Mouse (Mus musculus) liver, embryonic 11.5 days (tissue): Measurements from ENCODE around the gene Yeats4. TPM values are rescaled to one million over a fixed set of nuclear protein-coding genes. Genes with fewer than 3 reads are reported as not detected.

Experiments used
- ATAC-seq: fragments of 200-750 bp; cut with Nextera tagmentation; replicated peaks from 2 replicates; pipeline ENCODE4 v1.8.0; 2017; ENCODE audit warnings: moderate number of reproducible peaks, mild to moderate bottlenecking, moderate TSS enrichment, moderate library complexity; ENCODE audit not compliant: low FRiP score
- DNase-seq: peaks from one replicate; pipeline ENCODE4 v3.0.0-alpha.2; 2017; ENCODE audit warnings: low spot score
- H3K27ac ChIP-seq: fragments of 300-500 bp; sonication (generic); 2 replicates; pipeline ENCODE4 v1.5.1; 2014; ENCODE audit warnings: mild to moderate bottlenecking, low read depth, low read length, control low read depth
- H3K27me3 ChIP-seq: fragments of 300-500 bp; sonication (generic); replicated peaks from 2 replicates; pipeline ENCODE4 v1.6.1; 2014; ENCODE audit warnings: low read length, mixed read lengths; ENCODE audit not compliant: control insufficient read depth, insufficient read depth
- H3K36me3 ChIP-seq: fragments of 300-500 bp; sonication (generic); 2 replicates; pipeline ENCODE4 v1.6.1; 2014; ENCODE audit warnings: mild to moderate bottlenecking, low read length, moderate library complexity, mixed read lengths; ENCODE audit not compliant: control insufficient read depth, insufficient read depth
- H3K4me1 ChIP-seq: fragments of 300-500 bp; sonication (generic); replicated peaks from 2 replicates; pipeline ENCODE4 v1.6.1; 2014; ENCODE audit warnings: low read length, mixed read lengths; ENCODE audit not compliant: control insufficient read depth, insufficient read depth
- H3K4me2 ChIP-seq: fragments of 300-500 bp; sonication (generic); 2 replicates; pipeline ENCODE4 v1.6.1; 2014; ENCODE audit warnings: mild to moderate bottlenecking, control low read depth, moderate library complexity
- H3K4me3 ChIP-seq: fragments of 300-500 bp; sonication (generic); 2 replicates; pipeline ENCODE4 v1.5.1; 2014; ENCODE audit warnings: low read depth, low read length, control low read depth
- H3K9ac ChIP-seq: fragments of 300-500 bp; sonication (generic); 2 replicates; pipeline ENCODE4 v1.6.1; 2014; ENCODE audit warnings: low read depth, low read length, control low read depth
- H3K9me3 ChIP-seq: fragments of 300-500 bp; sonication (generic); 2 replicates; pipeline ENCODE4 v1.6.1; 2016; ENCODE audit warnings: low read length, inconsistent platforms, mixed read lengths; ENCODE audit not compliant: control insufficient read depth
- WGBS: fragments of 180-500 bp; shearing (Covaris S2); extraction: QIAGEN DNeasy Blood & Tissue Kit; methylation state at CpG from one replicate; pipeline ENCODE4 v1.1.7; 2014; 5-methylcytosine and 5-hydroxymethylcytosine counted together
- polyA plus RNA-seq: library from polyadenylated mRNA; unstranded; fragments of >200 nt; fragmentation: Nextera tagmentation; extraction: Ambion mirVana; gene quantifications from 2 replicates; pipeline ENCODE4 v1.2.1, GENCODE M21; 2014

Yeats4 gene
- polyA plus RNA-seq, 1 experiment from 2014 or later, result 83.2 TPM

DNA sequence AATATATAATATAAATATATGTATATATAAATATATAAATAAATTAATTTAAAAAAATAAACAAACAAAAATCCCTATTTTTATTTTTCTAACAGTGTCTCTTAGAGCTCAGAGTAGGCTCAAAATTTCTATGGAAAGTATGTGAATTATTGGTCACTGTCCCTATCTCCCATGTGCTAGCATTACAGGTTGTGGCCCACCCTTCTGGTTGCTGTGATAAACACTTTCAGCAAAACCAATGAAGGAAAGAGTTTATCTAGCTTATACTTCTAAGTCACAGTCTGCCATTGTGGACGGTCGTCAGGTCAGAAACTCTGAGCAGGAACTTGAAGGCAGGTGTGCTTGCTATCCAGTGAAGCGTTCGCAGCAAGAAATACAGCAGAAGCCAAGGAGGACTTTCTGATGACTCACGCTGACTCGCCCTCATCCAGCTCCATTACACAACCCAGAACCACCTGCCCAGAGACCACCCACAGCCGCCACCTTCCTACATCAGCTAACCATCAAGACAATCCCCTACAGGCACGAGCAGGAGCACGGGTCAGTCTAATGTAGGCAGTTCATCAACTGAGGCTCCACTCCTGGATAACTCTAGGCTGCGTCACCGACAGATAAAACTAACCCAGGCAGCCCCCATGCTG, 57.4 kb downstream of the Yeats4 start:
- no peak for DNase-seq
- Histone ChIP-seq H3K27ac (peak overlapping the region; percentile 8), H3K4me3 (no peak overlapping the region), H3K4me2 (no peak overlapping the region), H3K4me1 (peaks cover 4% of the 10 kb centered on the region; the same call in 1 of the 2 replicates), H3K36me3 (no peaks in the 10 kb centered on the region), H3K9me3 (no peaks in the 10 kb centered on the region), H3K9ac (no peak overlapping the region), H3K27me3 (no peaks in the 10 kb centered on the region)
- 79% methylated on average over 11 of the region's 11 CpGs for WGBS
- peak; percentile 87 for ATAC-seq

Other genes with a start within 250 kb of the Yeats4 start
- gene Best3, start 238.2 kb downstream of the Yeats4 start, polyA plus RNA-seq, result 0.06 TPM in 1 of 2 replicates, not detected in the other
- gene Lrrc10, start 179.2 kb downstream of the Yeats4 start, polyA plus RNA-seq, result 0.21 and 0.23 TPM in 2 replicates
- gene Cct2, start 160.7 kb downstream of the Yeats4 start, polyA plus RNA-seq, result 414 and 416 TPM in 2 replicates
- 21.3 and 23.5 TPM in 2 replicates for gene Frs2, start 76.0 kb downstream of the Yeats4 start, polyA plus RNA-seq
- gene 9530003J23Rik, start 14.2 kb upstream of the Yeats4 start, polyA plus RNA-seq, result 0.21 TPM in 1 of 2 replicates, not detected in the other
- gene Lyz2, start 57.8 kb upstream of the Yeats4 start, polyA plus RNA-seq, result 86.2 and 92.6 TPM in 2 replicates
- gene Lyz1, start 68.4 kb upstream of the Yeats4 start, polyA plus RNA-seq, result not detected in 2 replicates
- gene Cpsf6, start 155.5 kb upstream of the Yeats4 start, polyA plus RNA-seq, result 135 and 155 TPM in 2 replicates